Mouse (Mus musculus) frontal cortex, postnatal 36 days (tissue): ENCODE results near the gene Ackr3.

Source experiments
- DNase-seq, 2 experiments: peaks; one replicate each; pipeline ENCODE4 v3.0.0; 2022; ENCODE audit warnings: low spot score in 2 of 2

Gene Ackr3

DNA sequence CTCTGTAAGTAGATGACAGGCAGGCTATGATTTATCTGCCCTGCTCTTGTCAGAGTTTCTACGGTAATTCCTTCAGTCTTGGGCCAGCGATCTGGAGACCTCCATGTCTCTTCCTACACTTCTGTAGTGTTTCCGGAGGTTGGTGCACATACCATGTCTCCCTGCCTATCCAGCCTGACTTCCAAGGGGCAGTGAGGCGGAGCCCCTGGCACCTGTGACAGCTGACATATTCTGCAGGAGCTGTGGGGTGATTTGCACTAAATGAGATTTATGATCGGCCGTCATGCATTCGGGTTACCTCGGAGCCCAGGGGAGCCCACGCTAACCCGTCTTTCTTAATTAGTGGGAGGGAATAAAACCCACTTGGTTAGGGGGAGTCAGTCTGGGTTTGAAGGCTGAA is 49.7 kb downstream of the Ackr3 start:
- DNase-seq: no peak

DNA sequence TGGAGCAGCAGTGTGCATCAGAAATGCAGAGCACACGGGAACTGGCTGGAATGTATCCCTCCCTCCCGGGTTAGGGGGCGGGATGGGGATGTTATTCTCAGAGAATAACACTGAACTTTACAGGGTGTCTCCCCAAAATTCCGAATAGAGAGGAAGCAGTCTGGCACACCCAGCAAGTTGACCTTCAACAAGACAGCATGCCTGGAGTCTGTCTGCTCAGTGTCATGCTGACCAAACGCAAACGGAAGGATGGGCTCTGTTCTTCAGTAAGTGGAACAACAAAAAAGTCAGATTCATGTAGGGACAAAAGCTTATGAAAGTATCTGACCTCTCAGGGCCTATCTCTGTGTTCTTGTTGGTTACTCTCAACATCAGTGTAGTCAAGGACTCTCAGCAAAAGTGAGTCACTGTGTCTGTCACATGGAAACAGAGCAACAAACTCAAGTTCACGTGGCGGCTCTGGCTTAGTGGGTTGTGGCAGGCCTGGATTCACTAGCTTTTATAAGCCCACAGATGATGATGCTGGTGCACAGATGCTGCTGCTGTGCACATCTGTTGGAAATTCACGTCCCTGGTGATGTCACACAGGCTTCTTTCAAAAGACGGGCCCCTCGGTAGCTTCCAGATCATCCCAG is 54.6 kb downstream of the Ackr3 start:
- no peak for DNase-seq

DNA sequence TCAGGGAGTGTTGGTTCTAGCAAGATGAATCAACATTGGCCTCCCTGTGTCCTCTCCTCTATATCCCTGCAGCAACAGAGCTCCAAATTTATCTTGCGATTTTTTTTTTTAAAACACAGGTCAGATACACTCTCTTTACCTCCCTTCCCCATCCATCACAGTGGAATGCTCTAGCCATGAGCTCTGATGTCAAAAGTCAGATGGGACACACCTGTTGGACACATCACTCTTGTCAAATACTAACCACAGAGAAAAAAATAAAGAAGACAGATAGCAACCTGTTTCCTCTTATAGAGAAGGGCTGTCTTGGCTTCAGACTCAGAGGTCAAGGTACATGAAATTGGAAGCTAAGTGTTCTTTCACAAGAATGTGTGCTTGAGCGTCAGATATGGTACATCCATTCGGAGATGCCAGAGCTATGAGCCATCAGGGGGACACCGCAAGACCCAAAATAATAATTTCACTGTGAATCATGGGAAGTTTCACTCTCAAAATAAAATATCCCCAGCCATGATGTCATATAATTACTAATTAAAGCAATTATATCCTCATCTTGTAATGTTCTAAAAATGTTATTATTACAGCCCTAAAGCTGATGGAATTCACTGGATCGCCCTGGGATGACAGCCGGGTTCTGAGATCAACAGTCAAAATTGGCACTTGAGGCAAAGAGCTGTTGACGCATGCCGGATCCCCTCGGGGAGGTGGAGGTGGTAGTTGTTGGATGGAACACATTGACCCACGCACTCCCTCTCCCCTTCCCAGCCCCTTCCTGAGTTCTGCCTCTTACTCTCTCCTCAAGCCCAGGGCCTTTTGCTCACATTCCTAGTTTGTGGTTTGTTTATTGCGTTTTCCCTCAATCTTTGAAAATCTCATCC is 57.2 kb downstream of the Ackr3 start:
- DNase-seq: no peak

DNA sequence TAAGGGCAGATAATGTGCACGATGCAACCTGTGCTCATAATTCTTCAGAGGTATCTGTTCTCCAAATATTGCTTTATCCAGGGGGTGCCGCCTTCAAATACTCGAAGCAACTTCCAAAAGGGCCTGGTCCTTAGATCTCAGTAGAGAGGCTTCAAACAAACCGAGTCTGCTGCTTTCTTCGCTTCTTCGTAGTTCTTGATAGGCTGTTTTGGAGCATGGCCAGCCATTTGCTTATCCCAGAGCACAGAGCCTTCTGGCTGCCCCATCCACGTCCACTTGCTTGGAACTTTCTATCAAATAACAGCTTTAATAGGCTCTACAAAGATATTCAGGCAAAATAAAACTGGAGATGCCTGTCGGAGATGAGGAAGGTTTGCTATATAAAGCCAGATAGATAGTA is 58.6 kb downstream of the Ackr3 start:
- DNase-seq: no peak
